Mouse (Mus musculus) spleen, postnatal 36 days (tissue): ENCODE measurements around the gene Rnf144b.

Experiments used
- DNase-seq, 2 experiments: peaks; one replicate each; pipeline ENCODE4 v3.0.0; 2022; ENCODE audit warnings: low spot score in 2 of 2, mixed read lengths in 1 of 2

Gene Rnf144b

DNA sequence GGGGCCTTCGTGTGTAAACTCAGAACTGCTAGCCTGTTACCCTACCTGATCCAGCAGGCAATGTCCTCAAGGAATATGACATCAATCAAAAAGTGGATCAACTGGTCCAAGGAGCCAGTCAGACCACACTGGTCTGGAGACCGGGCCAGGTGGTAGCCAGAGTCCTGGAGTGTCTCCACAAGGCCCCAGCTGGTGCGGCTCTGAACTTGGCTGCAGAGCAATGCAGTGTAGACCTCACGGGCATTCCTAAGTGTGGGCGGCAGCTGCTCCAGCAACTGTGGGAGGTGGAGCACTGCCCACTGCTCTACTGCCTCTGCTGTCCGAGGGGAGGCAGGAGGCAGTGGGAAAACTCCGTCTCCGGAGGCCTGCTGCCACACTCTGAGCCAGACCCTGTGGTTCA is 55.7 kb downstream of the Rnf144b start:
- no peak for DNase-seq

DNA sequence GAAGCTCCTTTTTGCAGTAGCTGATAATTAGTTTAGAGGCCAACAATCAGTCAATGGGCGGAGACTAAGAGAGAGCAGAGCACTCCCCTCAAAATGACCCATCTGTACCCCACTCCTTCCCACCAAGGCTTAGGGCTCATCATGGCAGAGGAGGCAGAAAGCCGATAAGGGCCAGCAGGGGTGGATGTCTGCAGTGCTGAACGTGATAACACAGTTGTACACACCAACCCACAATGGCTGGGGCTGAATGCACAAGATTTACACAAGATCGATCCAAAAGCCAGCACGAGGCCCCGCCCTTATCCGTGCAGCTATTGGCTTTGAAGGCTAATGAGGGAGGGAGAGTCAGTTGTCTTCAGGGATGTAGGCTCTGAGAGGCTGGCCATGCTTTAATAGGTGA is 58.3 kb downstream of the Rnf144b start:
- DNase-seq = no peak

DNA sequence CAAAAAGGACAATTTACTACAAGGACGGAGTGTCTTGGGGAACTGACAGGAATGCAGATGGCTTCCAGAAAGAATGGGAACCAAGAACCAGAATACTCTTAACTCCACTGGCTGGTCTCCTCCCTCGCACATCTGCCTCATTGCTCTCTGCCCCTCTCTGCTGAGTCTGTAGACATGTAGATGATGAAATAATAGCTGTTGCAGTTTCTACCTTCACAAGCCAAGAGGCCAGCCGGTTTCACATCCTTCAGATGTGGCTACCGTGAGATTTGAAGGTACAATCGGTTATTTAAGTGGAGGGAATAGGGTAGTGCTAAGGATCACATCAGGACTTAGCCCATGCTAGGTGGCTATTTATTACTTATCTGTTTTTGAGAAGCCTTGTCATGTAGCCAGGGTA is 59.9 kb downstream of the Rnf144b start:
- DNase-seq = no peak

GRCm38 (mm10) chr13:47183033-47183730 is 60.7 kb downstream of the Rnf144b start:
- no peak for DNase-seq

DNA sequence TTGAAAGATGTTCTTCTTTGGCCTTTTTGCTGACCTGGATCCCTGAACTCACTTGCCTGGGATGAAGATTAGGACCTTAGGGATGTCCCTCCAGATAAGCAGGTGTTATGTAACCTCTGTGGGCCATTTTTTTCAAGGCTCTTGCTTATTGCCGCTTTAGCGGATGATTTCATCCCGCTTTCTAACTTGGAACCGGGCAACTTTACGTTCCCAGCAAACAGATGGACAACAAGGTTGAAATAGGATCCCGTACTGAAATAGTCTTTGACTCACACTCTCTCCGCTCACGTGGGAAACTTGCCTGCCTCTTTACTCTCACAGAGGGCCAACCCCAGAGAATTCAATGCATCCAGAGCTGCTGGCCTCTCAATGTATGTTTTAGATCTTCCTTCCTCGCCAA is 61.3 kb downstream of the Rnf144b start:
- no peak for DNase-seq

DNA sequence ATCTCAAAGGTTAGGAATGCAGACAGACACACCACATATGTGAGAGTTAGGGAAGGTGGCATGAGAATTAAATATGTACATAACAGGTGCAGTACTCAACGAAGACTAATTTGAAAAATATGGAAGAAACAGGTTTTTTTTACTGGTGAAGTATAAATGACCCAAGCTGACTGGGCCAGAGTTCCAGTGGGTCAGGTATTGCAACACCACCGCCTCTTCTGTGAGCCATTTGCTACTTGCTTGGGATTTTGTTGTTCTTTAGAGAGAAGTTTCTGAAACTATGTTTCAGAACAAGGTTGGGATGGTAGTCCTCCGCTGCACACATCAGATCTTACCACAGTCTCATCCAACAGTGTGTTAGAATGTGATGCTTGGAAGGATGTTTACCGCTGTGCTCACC is 65.4 kb downstream of the Rnf144b start:
- DNase-seq = no peak

- DNase-seq = peak; percentile 26 to 30
Measured at GRCm38 (mm10) chr13:47189971-47190370, 67.5 kb downstream of the Rnf144b start.

GRCm38 (mm10) chr13:47192200-47192599 is 69.7 kb downstream of the Rnf144b start:
- no peak for DNase-seq

DNA sequence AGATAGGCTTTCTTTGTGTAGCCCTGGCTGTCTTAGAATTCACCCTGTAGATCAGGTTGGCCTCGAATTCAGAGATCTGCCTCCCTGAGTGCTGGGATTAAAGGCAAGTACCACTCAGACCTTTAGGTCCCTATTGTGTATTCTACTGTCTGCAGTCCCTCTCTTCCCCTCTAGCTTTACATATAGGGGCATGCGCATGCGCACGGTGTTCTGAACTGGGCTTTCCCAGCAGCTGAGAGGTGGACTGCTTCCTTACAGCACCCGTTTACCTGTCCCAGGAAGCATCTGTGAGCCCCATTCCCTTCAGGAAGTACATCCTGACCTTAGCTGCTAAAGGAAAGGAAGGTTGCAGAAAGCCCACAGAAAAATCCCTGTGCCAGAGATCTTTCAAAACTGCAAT is 70.3 kb downstream of the Rnf144b start:
- DNase-seq = no peak

DNA sequence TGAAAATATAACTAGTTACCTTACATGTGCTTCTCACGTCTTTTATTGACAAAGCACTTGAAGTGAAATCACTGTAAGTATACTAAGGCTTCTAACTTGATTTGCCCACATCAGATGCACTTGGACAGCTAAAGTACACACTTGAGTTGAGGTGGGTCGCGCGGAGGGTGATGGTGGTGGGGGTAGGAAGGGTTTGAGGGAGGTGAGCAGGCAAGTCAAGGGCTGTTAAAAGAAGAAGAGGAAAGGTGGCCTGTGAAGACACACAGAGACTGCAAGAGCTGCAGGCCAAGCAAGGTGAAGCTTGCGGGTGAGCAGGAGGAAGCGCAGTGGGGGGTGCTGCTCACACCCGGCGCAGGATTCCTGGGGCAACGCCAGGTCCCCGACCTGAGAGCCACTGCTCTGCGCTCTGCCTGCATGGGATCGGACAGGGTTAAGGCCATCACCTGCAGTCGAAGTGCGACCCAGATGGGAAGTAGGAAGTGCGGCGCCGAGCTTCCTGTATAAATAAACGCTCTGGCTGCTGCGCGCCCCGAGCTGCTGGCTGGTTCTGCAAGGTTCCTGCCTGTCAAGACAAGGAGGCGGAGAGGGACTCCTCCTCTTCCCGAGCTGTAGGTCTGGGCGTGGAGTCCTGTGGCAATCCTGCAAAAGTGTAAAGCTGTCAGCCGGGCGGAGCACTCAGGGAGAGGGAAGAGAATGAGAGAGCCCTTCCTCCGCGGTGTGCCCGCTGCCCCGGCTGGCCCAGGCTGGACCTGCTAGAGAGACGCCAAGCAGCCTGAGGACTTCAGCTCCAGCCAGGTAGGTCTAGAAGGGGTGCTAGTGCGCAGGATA is 71.1 kb downstream of the Rnf144b start:
- peak; percentile 38 to 39 for DNase-seq

GRCm38 (mm10) chr13:47194695-47195094 is 72.2 kb downstream of the Rnf144b start:
- no peak for DNase-seq

DNA sequence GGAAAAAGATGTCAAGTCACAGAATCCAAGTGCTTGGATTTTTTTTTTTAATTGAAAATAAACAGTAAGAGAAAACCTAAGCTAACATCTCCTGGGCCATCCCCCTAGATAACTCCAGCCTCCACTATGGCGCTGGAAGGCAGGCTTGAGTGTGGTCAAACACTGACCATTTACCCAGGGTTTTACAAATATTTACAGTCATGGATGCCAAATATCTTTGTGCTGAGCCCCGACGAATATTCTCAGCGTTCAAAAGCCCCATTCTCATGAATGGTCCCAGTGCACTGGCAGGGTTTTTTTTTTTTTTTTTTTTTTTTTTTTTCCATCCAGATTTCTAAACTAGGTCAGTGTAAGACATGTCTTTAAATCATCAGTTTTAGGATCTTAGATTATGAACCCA is 73.0 kb downstream of the Rnf144b start:
- DNase-seq = no peak

- no peak for DNase-seq
Measured at GRCm38 (mm10) chr13:47200011-47200670, 77.7 kb downstream of the Rnf144b start.

DNA sequence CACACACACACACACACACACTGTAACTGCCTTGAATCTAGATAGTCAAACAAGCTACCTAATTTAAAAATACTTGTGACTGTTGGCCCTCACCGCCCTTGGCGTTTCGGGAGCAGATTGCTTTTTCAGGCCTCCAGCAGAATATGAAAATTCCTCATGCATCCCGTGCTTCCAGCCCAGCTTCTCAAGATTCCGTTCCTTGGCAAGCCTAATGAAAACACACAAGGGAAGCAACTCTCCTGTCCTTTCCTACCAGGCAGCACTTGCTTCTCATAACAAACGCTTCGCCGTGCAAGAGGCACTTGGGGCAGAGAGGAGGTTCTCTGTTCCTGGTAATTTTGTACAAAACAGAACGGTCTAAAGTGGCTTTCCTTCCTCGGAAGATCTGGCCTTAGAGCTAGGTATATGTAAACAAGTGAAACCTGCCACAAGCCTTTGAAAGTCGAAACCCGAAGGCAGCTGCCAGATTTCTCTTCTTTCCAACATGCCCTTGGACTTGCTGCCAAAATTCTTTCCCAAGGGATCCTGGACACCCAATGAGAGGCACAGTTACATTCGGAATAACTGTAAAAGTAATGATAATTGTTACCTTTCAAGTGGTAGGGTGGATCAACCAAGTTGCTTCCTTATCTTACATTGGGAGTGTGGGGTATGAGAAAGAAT is 79.6 kb downstream of the Rnf144b start:
- no peak for DNase-seq

GRCm38 (mm10) chr13:47210496-47210895 is 88.0 kb downstream of the Rnf144b start:
- no peak for DNase-seq

- no peak for DNase-seq
Measured at GRCm38 (mm10) chr13:47210992-47211391, 88.5 kb downstream of the Rnf144b start.

- no peak for DNase-seq
Measured at GRCm38 (mm10) chr13:47211581-47211980, 89.1 kb downstream of the Rnf144b start.

- DNase-seq = no peak
Measured at GRCm38 (mm10) chr13:47213817-47214216, 91.4 kb downstream of the Rnf144b start.

DNA sequence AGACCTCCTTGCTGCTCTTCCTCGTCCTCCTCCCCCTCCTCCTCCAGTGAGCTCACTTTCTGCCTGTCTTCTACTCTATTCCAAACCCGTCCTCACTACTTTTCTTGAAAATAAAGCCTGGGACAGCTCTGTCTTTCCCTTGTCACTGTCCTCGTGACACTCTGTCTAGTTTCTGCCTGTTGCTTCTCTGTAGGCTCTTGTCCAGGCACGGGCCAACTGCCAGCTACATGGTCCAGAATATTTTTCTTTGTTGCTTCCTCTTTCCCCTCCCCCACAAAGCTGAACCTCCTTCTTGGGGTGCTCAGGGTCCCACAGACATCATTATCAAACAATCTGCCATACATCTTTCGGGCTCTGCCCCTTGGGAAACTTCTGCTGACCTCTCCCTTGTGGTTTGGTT is 92.4 kb downstream of the Rnf144b start:
- DNase-seq = peak in 1 of 2 experiments; percentile 18

DNA sequence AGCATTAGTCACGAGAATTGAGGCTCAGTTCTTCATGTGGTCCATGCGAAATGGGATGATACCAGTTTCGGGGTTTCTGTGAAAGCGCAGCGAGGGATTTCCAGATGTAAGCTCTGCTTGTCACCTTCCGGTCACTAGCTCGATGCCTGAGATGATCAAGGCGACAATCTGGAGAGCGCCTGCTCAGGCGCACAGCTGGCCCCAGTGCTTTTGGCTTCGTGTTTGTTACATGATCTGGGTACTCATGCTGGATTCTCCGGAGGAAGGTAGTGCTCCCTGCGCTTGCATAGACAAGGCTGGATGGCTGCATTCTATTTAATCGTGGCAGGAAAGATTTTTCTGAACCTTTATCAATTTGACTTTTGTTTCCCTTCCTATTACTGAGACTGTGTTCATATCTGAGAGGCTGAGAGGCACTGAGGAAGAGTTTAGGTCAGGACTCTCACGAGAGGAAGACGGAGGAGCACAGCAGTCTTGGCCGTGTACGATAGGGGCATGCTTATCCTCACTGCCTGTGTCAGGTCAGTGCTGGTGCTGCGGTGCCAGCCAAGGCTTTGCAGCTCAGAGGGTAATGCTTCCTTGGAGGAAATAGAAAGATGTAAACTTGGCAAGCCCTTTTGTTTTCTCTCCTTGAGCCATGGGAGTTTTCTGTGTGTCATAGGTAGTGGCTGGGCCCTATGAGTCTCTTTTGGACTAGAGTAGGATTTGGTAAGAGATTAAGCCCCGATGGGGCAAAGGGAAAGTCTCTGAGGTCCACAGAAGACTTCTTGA is 93.5 kb downstream of the Rnf144b start:
- DNase-seq = no peak

DNA sequence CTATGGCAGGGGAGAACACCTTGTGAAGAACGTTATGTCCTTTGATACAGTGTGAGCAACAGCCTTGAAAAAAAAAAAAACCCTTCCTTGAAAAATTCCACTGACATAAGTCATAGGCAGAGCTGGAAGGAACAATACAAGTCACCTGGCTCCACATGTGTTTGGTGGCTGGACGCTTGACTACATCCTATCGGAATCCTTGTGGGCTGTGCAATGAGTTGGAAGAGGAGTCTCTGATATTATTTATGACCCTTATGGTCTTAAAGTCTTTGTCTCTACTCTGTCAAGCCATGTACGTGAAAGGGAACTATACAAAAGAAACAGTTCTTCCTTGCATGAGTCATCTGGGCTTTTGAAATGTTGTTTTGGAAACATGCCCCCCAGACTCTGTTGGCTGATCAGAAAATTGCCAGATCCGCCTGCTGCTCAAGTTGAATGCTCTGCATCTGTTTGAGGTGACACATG is 94.7 kb downstream of the Rnf144b start:
- DNase-seq = no peak
